Mouse (Mus musculus) thymus, postnatal 25 days (tissue): ENCODE data around the gene Sipa1.
"Not testable (repeated sequence)": the region's sequence is repeated elsewhere in the genome, so short reads cannot be mapped to it uniquely, and the experiment has no call there.

Experiments
- DNase-seq: peaks from one replicate; pipeline ENCODE4 v3.0.0; 2022

The Sipa1 gene

DNA sequence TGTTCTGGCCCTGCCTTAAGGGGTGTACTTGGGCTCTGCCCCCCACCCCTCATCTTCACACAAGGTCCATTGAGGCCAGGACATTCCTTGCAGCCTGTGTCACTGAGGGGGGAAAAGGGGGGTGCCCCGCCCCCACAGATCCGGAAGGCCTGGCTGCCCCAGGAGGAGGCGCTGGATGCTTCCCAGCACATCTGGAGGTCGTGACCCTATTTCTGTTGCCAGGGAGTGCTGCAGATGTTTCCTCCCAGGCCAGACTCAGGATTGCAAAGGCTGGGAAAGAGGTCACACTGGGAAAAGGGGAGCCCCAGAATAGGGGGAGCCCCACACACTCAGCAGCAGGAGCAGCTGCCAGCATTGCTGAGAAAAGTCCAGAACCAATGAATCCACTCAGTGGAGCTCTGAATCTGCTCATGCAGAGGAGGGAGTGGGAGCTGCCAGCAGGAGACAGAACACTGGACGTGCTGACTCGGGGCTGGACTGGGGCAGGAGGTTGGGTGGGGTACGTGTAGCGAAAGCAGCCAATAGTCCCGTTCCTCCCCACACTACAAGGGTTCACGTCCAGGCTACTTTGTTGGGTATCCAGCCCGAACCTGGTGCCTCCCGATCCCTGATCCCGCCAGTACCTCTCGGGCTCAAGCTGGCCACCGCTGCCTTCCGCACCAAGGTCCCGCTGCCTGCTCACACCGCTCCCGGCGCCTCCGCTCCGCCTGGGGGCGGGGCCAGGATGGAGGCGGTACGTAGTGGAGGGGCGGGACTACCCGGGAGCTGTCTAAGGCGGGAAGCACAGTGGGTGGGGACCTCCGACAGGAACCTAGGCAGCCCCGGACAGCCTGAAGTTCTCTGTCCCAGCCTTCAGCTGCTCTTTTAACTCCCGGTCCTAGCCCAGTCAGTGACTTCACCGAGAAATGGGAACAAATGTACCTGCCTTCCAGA lies at the start of gene Sipa1:
Gene Sipa1 (minus strand): TSS at position 727 of the 933 bp plus-strand sequence.
- peak; percentile 98 for DNase-seq

DNA sequence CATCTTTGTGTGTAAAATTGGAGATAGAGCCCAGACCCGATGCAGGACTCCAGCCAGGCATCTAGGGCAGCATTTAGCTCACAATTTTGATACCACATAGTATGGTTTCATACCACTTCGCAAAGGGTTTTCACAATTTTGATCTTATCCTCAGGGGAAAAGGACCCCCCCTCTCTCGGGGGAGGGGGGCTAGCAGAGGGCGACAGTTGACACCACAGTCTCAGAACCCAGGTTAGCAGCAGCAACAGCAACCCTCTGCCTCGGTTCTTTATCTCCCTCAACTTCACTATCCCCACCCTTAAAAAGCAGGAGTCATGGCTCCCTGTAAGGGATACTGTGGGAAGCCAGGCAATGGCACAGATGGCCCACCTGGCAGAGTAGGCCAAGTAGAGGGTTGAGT lies 49.7 kb upstream of the Sipa1 start:
- no peak for DNase-seq

DNA sequence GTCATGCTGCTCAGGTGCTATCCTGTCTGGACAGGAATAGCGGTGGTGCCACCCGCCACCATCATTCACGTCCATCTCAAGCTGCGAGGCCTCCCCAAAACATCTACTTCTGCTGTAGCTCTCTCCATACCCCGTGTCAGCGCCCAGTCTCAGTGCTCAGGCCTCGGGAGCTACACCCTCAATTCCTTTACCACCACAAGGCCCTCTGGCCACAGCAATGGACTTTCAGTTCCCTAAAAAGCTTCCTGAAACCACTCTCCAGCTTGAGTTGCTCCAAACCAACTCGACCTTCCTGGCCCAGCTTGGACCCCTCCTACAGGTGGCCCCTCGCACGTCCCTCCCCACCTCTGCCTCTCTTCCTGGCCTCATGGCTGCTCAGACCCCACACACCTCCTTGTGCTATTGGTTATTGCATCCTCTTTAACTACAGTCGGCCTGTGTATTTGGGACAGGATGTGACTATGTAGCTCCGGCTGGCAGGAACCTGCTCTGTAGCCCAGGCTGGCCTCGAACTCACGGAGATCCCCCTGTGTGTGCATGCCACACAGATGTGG lies 48.5 kb upstream of the Sipa1 start:
- DNase-seq: no peak

DNA sequence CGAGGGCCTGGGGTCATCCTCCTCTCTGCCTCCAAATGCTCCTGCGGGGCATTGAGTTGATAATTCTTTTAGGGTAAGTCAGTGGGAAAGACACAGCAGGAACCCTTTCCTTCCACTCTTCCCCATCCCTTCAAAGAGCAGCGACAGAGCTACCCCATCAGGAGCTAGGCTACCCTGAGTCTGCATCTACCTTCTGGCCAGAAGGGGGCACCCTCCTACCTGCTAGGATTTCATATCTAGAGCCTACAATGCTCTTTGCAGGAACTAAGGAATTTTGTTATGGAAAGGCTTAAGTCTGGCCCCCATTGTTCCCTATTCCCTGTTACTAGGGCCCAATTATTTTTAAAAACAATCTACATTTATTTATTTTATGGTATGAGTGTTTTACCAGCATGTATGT lies 47.7 kb upstream of the Sipa1 start:
- peak; percentile 64 for DNase-seq

DNA sequence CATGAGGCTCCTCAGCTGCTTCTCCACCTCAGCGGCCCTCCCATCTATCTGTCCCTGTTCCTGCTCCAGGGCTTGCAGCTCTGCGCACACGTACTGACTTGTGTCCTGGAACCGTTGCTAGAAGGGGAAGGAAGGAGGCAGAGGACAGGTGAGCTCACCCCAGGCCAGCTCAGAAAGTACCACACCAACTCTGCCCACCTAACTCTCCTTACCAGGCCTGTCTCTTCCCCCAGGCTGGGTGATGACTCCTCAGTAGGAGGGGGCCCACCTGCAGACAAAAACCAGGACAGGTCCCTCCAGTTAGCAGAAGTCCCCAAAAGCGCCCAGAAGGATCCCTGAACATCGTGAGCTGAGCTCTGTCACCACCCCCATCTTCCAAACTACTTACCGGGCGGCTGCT lies 47.1 kb upstream of the Sipa1 start:
- DNase-seq: no peak

DNA sequence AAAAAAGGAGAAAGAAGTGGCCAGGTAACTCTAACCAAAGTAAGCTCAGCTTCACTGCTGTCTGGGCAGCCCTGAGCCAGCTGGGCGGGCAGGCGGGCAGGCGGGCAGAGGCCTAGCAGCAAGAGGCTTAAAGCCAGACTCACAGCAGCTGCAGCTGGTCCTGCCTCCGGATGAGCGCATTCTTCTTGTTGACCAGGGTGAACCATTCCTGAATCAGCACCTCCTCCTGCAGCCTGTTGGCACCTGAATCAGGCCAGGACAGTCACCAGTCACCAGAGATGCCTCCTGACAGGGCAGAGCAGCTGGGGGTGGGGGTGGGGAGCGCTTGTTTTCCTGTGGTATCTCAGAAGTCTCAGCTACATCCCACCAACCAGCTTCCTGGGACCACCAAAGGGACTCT lies 46.6 kb upstream of the Sipa1 start:
- DNase-seq: no peak

DNA sequence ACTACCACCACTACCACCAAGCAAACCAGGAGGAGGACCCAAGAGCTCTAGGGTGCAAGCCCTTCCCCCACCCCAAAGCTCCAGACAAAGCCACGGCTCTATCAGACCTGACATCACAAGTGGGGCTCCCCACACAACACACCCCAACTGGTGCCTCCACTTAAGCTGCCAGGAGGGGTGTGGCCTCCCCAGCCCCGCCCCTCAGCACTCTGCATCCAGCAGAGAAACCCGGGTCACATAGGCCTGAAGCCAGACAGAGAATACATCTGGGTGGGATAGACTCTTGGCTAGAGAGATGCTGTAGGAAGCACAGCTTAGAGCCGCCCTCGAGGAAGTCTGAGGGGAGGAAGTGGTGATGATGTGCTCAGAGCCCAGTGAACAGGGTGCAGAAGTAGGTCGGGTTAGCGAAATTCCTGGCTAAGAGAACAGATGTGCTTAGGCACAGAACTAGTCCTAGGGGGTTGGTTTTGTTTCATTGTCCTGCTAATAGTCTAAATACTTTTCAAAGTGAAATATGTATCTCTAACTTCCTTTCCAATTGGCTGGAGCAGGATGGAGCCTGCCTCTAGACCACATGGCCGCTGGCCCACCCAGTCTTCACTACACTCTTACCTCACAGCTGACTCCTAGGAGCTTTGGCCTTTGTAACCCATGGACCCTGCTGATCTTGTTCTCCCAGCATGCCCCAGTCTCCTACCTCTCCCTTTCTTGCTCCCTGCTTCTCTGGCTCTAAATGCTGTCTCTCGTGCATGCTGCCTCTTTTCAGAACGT lies 41.5 kb upstream of the Sipa1 start:
- DNase-seq: peak; percentile 57

DNA sequence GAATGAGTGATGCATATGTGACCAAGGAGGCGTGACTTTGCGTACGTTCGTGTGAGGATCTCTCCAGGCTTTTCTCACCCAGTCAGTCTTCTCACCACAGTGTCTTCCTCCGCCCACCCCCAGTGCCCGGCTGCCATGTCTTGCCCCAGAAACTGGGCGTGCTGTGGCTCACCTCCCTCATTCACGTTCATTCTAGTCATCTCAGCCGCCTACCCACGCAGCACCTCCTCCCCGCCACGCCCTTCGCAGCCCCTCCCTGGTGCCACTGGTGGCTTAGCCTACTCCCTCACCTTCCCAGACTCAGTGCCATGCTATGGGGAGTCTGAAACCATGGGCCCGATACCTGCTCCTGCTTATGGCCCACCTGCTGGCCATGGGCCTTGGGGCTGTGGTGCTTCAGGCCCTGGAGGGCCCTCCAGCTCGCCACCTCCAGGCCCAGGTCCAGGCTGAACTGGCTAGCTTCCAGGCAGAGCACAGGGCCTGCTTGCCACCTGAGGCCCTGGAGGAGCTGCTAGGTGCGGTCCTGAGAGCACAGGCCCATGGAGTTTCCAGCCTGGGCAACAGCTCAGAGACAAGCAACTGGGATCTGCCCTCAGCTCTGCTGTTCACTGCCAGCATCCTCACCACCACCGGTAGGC lies 40.8 kb upstream of the Sipa1 start, which contains the start of gene Kcnk7:
Gene Kcnk7 (plus strand): TSS at position 205 of the 638 bp plus-strand sequence.
- peak; percentile 19 for DNase-seq

DNA sequence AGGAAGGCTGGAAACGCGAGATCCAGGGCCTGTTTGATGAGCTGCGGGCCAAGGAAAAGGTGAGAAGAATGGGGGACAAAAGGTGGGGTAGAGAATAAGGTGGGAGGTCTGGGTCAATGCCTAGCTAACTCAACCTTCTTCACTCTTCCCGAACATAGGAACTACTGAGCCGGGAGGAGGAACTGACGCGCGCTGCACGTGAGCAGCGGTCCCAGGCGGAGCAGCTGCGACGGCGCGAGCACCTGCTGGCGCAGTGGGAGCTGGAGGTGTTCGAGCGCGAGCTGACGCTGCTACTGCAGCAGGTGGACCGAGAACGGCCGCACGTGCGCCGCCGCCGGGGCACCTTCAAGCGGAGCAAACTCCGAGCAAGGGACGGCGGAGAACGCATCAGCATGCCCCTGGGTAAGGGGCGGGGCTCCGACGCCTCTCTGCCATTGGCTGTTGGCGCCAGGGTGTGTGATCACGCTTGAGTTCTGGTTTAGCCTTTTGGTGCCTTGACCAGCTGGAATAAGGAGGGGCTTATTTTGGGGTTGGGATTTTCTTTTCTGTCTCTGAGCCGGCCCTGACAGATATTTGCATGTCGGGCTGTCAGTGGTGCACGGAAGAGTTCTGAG lies 32.4 kb upstream of the Sipa1 start:
- no peak for DNase-seq

DNA sequence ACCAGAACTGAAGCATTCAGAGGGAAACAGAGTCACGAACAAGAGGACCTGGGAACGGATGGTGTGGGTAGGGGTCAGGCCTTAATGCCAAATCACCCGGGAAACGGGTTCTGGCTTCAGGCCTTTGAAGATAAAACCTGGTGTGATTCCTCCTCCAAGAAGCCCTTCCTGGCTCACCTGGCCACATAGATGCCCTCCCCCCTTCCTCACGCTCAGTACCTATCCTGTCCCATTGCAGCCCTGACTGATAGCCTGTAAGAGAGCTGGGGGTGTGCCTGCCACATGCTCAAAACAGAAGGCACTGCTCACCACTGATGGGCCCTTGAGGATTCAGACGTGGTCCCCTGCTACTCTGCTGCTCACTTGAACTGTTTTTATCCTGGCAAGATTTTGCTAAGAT lies 30.3 kb upstream of the Sipa1 start:
- no peak for DNase-seq

DNA sequence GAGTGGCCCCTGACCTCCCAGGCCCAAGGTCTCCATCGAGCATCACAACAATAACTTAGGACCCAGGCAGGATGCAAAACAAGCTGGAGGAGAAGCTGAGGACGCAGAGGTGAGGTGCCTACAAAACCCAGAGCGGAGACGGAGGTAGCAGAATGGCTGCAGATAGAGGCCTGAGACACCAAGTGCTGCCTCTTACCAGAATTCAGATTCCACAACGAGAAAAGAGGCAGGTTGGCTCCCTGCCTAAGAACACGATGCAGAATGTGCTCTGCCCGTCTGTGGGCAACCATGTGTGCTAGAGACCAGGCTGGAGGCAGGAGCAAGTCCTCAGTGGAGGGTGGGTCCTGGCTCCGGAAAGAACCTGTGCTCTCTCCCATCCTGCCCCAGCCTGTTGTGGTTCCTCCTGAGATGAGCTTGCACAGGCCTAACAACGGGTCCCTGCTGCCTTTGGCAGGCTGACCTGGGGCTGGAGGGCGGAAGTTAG lies 29.4 kb upstream of the Sipa1 start:
- no peak for DNase-seq

DNA sequence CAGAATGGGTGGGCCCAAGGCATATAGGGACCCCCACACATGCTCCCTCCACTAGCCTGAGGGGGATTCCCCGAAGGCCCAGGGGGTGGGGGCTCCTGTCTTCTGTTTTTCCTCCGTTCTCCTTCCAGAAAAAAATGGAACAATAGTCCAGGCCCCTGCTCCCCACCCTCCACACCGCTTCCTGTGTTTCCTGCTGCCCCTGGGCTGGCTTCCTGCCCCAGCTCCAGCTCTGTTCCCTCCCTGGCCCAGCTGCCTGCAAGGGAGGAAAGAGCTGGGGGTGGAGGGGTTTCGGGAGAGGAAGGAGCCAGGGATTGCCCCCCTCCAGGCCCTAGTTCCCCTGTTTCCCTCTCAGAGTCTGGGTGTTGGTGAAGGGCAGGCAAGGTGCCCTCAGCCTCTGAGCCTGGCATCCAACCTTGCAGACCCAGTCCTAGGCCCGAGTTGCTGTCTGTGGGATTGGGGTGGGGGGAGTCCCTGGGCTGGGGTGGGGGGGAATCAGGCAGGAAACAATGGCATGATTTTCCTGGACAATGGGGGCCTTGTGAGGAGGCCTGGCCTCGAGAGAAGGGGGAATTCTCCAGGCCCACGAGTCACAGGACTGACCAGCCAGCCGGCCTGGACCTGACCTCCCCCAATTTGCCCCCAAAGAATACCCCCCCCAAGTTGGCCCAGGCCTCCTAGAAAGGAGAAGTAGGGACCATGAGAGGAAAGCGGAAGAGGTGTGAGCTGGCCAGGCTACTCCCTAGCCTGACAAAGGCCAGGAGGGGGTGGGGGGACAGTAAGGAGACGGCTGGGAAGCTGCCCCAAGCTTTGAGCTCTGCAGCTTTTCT lies 28.8 kb upstream of the Sipa1 start:
- DNase-seq: no peak

DNA sequence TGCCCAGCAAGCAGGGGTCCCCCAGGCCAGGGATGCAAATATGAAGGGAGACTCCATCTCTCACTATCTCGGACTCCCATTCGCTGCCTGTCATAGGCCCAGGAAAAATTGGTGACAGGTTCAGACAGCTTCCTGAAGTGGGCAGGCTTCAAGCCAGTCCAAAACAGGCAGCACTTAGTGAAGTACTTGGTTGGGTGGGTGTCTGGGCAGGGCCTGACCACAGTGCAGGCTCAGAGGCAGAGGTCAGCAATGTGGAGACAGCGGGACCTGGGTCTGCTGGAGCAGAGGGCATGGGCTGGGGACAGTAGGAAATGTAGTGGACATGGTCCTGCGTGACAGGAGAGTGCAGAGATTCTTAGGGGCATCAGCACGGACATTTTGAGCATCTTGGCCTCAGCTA lies 28.1 kb upstream of the Sipa1 start:
- no peak for DNase-seq

DNA sequence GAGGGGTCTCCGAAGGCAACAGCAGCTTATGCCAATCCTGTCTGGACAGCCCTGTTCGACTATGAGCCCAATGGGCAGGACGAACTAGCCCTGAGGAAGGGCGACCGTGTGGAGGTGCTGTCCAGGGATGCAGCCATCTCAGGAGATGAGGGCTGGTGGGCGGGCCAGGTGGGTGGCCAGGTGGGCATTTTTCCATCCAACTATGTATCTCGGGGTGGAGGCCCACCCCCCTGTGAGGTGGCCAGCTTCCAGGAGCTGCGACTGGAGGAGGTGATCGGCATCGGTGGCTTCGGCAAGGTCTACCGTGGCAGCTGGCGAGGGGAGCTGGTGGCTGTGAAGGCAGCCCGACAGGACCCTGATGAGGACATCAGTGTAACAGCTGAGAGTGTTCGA lies 26.8 kb upstream of the Sipa1 start:
- no peak for DNase-seq

DNA sequence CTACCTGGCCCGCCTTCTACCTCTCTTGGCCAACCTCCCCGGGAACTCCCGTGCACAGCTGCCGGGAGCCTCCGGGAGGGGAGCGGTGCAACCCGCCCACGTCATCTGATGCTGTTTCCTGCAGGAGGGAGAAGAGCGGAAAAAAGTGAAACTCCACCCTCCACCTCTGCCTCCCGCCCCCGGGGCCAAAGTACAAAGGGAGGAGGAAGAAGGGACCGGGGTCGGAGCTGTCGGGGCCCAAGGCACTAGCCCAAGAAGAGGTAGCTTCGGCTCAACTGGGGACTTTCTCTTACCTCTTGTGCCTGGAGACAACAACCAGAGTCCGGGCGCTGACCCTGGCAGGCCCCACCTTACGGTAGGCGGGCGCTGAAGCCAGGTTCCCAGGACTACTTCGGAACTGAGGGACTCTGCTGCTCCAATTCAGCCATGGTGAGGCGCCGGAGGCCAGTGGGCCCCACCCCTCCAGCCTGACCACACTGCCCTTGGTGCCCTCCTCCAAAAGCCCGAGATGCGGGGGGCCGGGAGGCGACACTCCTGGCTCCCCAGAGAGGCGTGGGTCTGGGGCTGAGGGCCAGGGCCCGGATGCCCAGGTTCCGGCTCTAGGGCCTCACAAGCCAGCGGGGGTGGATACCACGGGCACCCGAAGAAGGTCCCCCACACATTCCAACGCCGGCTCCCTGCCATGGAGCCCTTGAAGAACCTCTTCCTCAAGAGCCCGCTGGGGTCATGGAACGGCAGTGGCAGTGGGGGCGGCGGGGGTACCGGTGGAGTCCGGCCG lies 26.2 kb upstream of the Sipa1 start:
- peak; percentile 91 for DNase-seq

DNA sequence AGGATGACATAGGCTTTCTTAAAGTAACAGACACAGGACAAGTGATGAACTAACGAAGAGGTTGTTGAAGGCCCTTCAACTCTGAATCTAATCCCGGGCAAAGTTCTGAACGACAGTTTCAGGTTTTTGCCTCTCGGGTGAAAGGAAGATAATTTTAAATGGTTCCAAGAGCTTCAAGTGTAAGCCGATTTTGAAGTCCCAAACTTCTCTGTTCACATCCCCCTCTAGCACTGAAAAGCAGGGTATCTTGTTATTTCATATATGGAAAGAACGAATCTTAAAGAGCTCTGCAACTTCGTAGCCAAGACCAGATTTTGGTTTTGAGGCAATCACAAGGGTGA lies 25.6 kb upstream of the Sipa1 start:
- DNase-seq: no peak

DNA sequence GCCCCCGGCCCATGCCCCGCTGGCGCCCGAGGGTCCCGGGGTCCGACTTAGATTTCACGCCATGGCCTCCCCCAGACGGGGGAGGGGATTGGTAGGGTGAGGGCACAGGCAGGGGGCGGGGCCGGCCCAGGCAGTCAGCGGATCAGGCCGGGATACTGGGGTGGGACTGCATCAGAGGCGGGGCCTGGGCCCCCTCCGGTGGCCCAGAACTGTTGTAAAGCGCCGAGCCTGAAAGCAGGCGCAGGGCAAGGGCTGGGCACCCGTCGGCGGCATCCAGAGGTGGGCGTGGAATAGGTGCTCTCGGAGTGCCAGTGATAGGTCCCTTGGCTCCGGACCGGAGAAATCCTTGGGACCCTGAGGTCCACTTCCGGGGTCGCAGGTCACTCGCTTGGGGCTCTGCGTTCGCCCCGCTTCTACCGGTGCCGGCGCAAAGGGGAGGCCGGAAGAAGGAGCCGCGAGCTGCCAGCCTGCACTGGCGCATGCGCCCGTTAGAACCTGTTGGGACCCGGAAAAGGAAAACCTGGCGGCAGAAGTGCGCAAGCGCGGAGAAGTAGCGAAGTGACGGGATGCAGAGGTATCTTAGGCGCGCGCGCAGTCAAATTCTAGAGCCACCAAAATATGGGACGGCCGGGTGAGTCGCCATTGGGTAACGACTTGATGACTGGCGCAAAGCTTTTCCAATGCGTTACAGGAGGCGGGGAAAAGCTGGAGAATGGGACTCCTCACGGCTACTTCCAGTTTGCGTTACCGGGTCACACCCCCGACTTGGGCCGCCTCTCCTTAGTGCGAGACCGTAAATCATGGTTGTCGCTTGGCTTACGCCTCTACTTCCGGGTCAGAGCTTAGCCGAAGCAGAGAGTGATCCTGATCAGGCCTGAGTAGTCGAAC lies 24.9 kb upstream of the Sipa1 start, which contains the start of the genes Map3k11 and Pcnx3:
Gene Map3k11 (plus strand): TSS at position 543 of the 888 bp plus-strand sequence.
Gene Pcnx3 (minus strand): TSS at position 709 of the 888 bp plus-strand sequence.
- peak; percentile 97 for DNase-seq

DNA sequence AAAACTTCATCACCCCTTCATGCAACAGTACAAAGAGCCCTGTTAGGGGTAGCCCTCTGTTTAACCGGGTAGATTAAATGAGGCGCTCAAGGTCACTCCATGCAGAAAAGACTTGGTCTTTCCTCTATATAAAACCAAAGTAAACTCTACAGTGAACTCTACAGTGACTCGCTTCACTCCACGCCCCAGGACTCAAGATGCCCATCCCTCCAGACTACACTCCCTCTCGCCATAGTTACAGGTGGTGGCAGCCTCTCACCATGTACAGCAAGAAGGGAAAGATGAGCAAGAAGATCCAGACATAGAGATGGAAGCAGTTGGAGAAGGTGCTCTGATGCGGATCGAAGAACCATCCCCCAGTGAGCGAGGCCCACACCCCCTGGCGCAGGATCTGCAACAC lies 24.2 kb upstream of the Sipa1 start:
- DNase-seq: no peak

DNA sequence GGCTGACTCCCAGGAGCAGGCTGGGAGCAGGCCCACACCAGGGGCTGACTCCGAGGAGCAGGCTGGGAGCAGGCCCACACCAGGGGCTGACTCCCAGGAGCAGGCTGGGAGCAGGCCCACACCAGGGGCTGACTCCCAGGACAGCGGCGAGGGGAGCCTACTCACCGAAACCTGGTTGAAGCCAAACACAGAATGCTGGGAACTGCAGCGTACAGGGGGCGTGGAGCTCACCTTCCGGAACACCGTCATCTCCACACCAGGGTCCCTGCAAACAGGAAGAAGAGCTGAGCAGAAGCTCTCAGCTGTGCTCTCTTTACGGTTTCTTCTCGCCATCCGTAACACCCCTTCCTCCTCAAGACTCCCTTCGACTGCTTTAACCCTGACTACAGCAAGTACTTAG lies 23.4 kb upstream of the Sipa1 start:
- DNase-seq: not testable (repeated sequence)

DNA sequence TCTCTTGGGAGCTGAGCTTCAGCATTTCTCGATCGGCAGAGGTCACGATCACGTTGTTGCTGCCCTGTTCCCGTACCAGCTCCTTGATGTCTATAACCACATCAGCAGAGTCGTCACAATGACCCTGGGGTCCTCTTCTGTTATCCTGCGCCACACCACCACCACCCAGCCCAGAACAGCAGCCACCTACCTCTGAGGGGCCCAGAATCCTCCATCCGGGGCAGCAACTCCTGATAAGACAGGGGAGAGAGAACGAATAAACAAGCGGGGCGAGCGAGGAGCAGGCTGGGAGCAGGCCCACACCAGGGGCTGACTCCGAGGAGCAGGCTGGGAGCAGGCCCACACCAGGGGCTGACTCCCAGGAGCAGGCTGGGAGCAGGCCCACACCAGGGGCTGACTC lies 22.9 kb upstream of the Sipa1 start:
- DNase-seq: no peak
